Mouse (Mus musculus): Measurements from ENCODE around the gene Stat1. TPM values are rescaled to one million over a fixed set of nuclear protein-coding genes. Genes with fewer than 3 reads are reported as not detected.

Stat1 gene
- polyA plus RNA-seq, 1 experiment from 2014 or later, result 10.5 TPM

DNA sequence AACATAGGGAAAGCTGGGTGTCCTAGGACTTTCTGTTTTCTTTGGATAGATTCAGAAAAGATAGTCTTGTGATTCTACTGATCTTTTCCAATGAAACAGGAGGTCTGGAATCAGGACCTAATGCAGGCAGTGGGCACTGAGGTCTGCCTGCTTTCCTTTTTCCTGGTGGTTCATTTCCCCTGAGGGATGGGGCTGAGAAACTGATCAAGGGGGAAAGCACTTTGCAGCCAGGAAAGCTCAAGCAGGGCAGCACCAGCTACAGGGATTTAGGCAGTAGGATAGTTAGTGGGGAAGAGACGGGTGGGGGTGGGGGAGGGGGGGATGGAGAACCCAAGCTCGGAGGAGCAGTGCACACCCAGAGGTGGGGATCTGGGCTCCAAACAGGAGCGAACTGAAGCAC is 33.7 kb downstream of the Stat1 start:
- Histone ChIP-seq H3K27ac (no peak overlapping the region), H3K27me3 (ENCODE audit: low read depth, poor library complexity, severe bottlenecking) (no peaks in the 10 kb centered on the region)
- 45% methylated on average over 3 of the region's 3 CpGs for WGBS

DNA sequence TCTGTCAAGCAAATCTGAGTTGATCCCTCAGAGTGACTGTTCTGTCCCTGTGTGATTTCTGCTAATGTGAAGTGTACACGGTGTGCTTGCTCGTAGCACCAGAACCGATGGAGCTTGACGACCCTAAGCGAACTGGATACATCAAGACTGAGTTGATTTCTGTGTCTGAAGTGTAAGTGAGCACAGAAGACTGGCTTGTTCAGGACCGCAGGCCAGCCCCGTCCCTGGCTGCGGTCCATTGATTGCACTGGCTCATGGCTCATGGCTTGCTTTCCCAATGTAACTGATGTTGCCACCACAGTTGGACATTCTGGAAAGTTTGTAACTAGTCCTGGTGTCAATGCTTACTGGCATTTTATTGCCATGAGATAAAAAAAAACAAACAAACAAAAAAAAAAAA is 35.6 kb downstream of the Stat1 start:
- Histone ChIP-seq H3K4me1 (peaks cover 20% of the 10 kb centered on the region), H3K27me3 (ENCODE audit: low read depth, poor library complexity, severe bottlenecking) (no peaks in the 10 kb centered on the region), H3K27ac (no peak overlapping the region), H3K9me3 (replicated peaks) (no peaks in the 10 kb centered on the region), H3K4me3 (no peak overlapping the region), H3K36me3 (peaks cover 7% of the 10 kb centered on the region; the same call in 1 of the 2 replicates)
- no peak for DNase-seq (ENCODE audit: low spot score)
- WGBS, result 94% methylated on average over 8 of the region's 8 CpGs

More for the DNA sequence above, 33.7 kb downstream of the Stat1 start:
- H3K9me3 ChIP-seq (replicated peaks), result no peaks in the 10 kb centered on the region
- H3K36me3 ChIP-seq, result peaks cover 7% of the 10 kb centered on the region; the same call in 1 of the 2 replicates
- DNase-seq (ENCODE audit: low spot score), result no peak
- H3K4me3 ChIP-seq, result no peak overlapping the region
- peaks cover 22% of the 10 kb centered on the region for H3K4me1 ChIP-seq

DNA sequence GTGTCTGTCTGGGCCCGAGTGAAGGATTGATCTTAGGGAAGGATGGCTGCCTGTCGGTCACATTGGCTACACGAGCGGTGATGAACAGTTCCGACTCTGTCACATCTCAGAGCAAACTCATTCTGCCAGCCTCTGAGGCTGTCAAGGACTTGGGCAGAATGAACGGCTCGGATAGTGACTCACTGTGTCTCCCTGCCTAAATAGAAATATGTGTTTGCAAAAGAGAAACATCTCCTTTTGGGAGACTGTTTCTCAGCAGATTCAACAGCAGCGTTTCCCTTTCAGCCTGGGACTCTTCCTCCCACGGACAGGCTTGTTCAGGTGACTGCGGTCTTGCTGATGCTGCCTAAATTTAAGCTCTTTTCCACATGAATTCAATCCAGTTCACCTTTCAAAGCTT is 37.1 kb downstream of the Stat1 start:
- no peaks in the 10 kb centered on the region for H3K9me3 ChIP-seq (replicated peaks)

DNA sequence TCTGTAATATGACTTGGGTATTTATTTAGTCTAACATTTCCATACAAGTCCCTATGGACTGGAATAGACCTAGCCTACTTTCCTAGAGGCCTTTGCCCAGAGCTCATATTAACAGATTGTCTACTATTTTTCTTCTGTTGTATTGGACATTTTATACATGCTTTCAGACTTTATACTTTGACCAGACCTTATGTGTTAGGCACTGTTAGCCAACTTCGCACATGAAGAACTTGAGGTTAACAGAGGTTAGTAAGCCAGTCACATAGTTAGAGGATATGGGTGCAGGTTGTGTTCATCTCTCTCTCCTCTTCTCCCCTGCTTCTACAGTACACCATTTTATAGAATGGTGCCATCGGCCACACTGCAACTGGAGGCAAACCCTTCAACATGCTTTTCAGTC is 38.8 kb downstream of the Stat1 start:
- no peaks in the 10 kb centered on the region for H3K9me3 ChIP-seq (replicated peaks)
- no peaks in the 10 kb centered on the region for H3K27me3 ChIP-seq (ENCODE audit: low read depth, poor library complexity, severe bottlenecking)
- H3K27ac ChIP-seq, result no peak overlapping the region
- 99% methylated on average over 2 of the region's 2 CpGs for WGBS
- H3K4me1 ChIP-seq, result peaks cover 9% of the 10 kb centered on the region
- H3K4me3 ChIP-seq, result no peak overlapping the region
- H3K36me3 ChIP-seq, result 0 out of 2 replicates have a peak, but pooled peaks cover 2% of the 10 kb centered on the region
- no peak for DNase-seq (ENCODE audit: low spot score)

More for the DNA sequence above, 37.1 kb downstream of the Stat1 start:
- Histone ChIP-seq H3K4me3 (no peak overlapping the region), H3K27me3 (ENCODE audit: low read depth, poor library complexity, severe bottlenecking) (no peaks in the 10 kb centered on the region), H3K36me3 (peaks cover 7% of the 10 kb centered on the region; the same call in 1 of the 2 replicates), H3K27ac (no peak overlapping the region), H3K4me1 (peaks cover 9% of the 10 kb centered on the region)
- DNase-seq (ENCODE audit: low spot score), result no peak
- WGBS, result 90% methylated on average over 10 of the region's 10 CpGs

DNA sequence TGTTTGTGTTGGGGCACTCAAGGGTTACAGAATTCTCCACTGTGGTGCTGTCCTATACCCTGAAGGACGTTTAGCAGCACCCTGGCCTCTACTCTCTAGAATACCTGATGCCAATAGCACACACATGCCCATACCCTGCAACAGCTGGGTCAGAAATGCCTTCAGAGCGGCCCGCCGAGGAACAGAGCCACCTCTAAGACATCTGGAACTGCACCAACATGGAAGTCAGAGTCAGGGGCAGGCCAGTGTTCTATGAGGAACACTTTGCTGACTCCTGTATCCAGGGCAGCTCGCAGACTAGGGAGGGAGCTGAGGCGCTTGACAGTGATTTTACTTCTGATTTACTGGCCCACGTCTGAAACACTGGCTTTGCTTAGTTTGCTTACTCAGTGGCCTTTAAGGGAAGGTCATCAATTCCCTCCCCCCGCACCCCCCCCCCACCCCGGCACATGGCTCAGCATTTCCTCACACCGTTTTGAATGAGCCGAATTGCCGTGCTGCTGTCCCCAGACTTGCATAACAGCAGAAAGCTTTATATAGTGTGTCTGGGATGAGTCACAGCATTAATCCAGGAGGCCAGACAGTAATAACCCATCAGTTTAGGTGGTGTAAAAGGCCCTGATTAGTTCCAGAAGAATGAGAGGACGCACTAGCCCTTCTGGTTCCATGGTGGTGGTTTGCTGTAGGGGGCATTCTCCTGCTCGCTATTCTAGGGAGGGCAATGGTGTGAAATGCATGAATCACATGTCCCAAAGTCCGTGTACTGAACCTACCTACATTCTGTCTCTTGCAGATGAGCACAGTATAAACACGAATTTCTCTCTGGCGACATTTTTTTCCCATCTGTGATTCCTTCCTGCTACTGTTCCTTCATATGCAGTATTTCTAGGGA is 39.5 kb downstream of the Stat1 start:
- no peak for DNase-seq (ENCODE audit: low spot score)
- Histone ChIP-seq H3K9me3 (replicated peaks) (no peaks in the 10 kb centered on the region), H3K4me1 (peaks cover 9% of the 10 kb centered on the region), H3K4me3 (no peak overlapping the region), H3K27me3 (ENCODE audit: low read depth, poor library complexity, severe bottlenecking) (no peaks in the 10 kb centered on the region), H3K27ac (no peak overlapping the region), H3K36me3 (0 out of 2 replicates have a peak, but pooled peaks cover 2% of the 10 kb centered on the region)
- WGBS, result 64% methylated on average over 17 of the region's 17 CpGs

DNA sequence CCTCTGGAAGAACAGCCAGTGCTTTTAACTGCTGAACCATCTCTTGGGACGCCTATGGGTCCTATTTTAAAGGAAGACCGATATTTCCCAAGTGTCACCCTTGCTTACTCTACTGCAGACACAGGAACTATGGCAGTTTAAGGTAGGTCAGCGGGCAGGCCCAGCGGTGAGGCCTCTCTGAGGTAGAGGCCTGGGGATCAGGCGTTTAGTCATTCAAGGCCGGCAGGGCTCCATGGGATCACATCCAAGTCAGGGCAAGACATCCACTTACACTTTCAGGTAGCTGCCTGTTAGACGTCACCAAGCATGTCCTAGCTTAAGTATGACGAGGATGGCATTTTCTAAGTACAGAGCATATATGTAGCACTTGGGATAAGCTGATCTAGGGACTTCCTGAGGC is 41.9 kb downstream of the Stat1 start:
- H3K9me3 ChIP-seq (replicated peaks), result no peaks in the 10 kb centered on the region
- H3K4me1 ChIP-seq, result peaks cover 9% of the 10 kb centered on the region
- no peak for DNase-seq (ENCODE audit: low spot score)
- 0 out of 2 replicates have a peak, but pooled peaks cover 2% of the 10 kb centered on the region for H3K36me3 ChIP-seq
- no peak overlapping the region for H3K4me3 ChIP-seq
- no peak overlapping the region for H3K27ac ChIP-seq
- no peaks in the 10 kb centered on the region for H3K27me3 ChIP-seq (ENCODE audit: low read depth, poor library complexity, severe bottlenecking)
- 94% methylated on average over 8 of the region's 8 CpGs for WGBS

DNA sequence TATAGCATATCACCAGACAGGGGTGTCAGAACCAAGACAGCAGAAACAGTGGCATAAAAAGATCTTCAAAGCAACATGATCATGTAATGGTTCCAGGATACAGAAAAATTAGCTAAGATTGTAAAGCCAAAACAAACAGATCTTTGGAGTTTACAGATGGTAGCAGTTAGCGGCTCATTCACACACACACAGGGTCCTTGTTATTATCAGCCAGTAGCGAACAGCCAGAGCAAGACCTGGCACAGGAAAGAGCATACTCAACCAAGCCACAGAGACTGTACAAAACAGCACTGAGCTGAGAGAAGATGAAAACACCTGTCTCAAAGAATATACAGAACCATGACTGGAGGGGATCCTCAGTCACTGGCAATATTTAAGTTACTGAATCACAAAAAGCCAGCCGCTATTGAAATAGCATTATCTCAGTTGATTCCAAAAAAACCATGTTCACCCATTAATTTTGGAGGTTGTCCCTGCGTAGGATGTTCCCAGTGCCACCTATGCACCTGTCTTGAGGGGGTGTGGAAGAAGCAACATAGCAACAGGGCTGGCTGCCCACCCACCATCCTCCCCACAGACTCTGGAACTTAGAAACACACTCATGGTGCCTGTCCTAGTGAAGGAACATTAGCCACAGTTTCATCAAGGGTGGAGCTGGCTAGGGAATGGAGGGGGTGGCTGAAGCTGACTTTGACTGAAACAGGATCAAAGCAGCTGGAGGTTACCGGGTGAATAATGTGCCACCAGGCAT is 44.6 kb downstream of the Stat1 start:
- no peak for DNase-seq (ENCODE audit: low spot score)
- Histone ChIP-seq H3K36me3 (no peaks in the 10 kb centered on the region), H3K9me3 (replicated peaks) (no peaks in the 10 kb centered on the region), H3K4me1 (peaks cover 8% of the 10 kb centered on the region), H3K27ac (no peak overlapping the region), H3K4me3 (no peak overlapping the region), H3K27me3 (ENCODE audit: low read depth, poor library complexity, severe bottlenecking) (no peaks in the 10 kb centered on the region)
- WGBS, result 91% methylated on average over 5 of the region's 5 CpGs

DNA sequence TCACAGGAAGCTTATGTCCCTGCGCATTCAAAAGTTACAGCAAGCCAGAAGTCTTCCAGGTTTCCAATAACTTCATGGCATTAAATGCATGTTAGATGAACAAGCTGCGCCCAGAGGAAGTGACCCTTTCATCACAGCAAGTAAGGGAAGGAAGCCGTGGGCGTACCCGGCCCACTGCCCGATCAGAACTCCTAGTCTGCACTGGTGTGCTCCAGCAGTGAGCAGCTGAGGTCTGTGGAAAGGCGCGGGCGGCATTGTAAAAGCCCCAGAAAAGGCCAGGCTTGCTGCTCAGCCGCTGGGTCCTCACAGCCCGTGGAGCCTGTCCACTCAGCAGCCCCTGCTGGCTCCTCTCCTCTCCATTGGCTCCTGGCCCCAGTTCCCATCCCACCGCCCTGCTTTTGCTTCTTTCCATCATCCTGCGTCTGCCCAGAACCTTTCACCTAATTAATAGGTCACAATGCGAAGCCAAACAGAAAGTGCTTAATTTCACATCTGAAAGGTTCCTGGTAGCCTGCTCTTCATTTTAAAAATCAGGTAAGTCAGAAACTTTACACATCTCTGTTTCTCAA is 47.5 kb downstream of the Stat1 start:
- Histone ChIP-seq H3K4me1 (peaks cover 6% of the 10 kb centered on the region), H3K36me3 (no peaks in the 10 kb centered on the region), H3K9me3 (replicated peaks) (no peaks in the 10 kb centered on the region), H3K27ac (no peak overlapping the region; the same call in 1 of the 2 replicates), H3K27me3 (ENCODE audit: low read depth, poor library complexity, severe bottlenecking) (no peaks in the 10 kb centered on the region), H3K4me3 (no peak overlapping the region)
- whole genome bisulfite sequencing, result 77% methylated on average over 14 of the region's 14 CpGs
- no peak for DNase-seq (ENCODE audit: low spot score)

DNA sequence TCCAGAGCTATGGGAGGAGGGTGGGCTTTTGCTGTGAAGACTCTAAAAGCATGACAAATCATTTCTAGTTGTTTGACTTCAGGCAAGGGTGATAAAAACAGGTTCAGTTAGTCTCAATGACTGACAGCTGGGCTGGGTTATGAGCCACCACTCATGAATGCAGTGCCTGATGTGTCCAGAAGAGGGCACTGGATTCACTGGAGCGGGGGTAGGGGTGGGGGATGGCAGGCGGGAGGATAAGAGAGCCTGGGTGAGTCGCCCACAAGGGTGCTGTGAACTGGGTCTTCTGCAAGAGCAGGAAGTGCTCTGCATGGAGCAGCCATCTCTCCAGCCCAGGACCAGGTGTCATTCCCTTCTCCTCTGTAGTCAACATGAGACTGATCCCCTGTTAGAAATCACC is 50.8 kb downstream of the Stat1 start:
- Histone ChIP-seq H3K27me3 (ENCODE audit: low read depth, poor library complexity, severe bottlenecking) (no peaks in the 10 kb centered on the region), H3K4me3 (no peak overlapping the region), H3K4me1 (peaks cover 9% of the 10 kb centered on the region), H3K27ac (no peak overlapping the region), H3K36me3 (no peaks in the 10 kb centered on the region), H3K9me3 (replicated peaks) (no peaks in the 10 kb centered on the region)
- peak; percentile 52 for DNase-seq (ENCODE audit: low spot score)
- WGBS, result 6% methylated on average over 3 of the region's 3 CpGs

DNA sequence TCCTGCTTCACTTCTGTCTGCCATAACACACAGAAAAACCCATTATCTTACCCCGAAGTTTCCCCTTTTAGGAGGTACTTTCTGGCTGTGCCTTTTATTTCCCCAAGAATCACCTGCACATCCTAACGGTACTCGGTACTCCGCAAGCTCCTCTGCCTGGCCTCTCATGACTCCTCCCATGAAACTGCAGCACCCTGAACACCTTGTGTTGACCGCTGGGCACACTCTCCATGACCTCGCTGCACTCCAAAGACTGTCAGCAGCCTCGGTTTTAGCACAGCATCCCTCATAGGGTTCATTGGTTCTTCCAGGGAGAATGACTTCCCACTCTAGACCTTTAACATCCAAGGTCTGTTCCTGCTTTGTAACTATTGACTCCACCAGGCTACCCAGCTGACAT is 51.5 kb downstream of the Stat1 start:
- H3K4me1 ChIP-seq, result peaks cover 15% of the 10 kb centered on the region
- H3K27ac ChIP-seq, result no peak overlapping the region
- no peaks in the 10 kb centered on the region for H3K9me3 ChIP-seq (replicated peaks)
- H3K4me3 ChIP-seq, result no peak overlapping the region
- 75% methylated on average over 7 of the region's 7 CpGs for WGBS
- no peaks in the 10 kb centered on the region for H3K36me3 ChIP-seq
- no peaks in the 10 kb centered on the region for H3K27me3 ChIP-seq (ENCODE audit: low read depth, poor library complexity, severe bottlenecking)
- DNase-seq (ENCODE audit: low spot score), result no peak

DNA sequence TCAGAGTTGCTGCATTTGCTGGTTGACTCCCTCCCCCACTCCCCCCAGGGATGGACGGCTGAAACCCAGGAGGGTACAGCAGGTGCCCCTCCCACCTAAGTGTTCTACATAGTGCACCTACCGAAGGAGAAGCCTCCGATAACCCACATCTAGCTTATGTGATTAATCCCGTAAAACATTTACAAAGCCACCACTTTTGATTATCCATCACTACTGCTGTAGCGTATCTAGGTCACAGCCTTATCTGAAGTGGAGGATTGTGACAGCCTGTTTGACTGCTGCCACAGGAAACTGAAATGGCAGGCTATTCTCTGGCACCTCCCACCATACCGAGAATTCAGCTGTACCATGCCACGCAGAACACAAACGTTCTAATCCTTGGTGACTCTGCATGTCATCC is 52.0 kb downstream of the Stat1 start:
- no peaks in the 10 kb centered on the region for H3K36me3 ChIP-seq
- H3K9me3 ChIP-seq (replicated peaks), result no peaks in the 10 kb centered on the region
- H3K27me3 ChIP-seq (ENCODE audit: low read depth, poor library complexity, severe bottlenecking), result no peaks in the 10 kb centered on the region
- no peak for DNase-seq (ENCODE audit: low spot score)
- H3K4me3 ChIP-seq, result no peak overlapping the region
- WGBS, result 87% methylated on average over 8 of the region's 8 CpGs
- H3K27ac ChIP-seq, result no peak overlapping the region
- H3K4me1 ChIP-seq, result peaks cover 21% of the 10 kb centered on the region

DNA sequence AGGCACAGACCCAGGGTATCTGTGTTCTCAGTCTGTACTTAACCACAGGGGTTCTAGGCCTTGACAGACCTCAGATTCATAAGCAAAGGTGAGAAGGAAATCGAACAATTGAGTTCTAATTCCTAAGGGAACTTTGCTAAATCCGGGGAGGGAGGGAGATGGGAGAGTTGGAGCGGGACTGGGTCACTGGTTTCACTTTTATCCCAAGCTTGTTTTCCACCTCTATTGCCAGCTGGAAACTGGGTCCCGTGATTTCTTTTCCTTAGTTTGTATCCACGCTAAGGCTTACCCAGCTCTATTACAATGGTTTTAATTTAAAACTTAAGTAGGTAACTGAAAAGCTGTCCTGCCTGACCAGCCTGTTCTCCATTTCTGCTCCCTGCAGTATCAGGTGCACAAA is 56.1 kb downstream of the Stat1 start:
- DNase-seq (ENCODE audit: low spot score), result no peak
- H3K4me3 ChIP-seq, result no peak overlapping the region
- H3K4me1 ChIP-seq, result peaks cover 22% of the 10 kb centered on the region
- H3K27me3 ChIP-seq (ENCODE audit: low read depth, poor library complexity, severe bottlenecking), result no peaks in the 10 kb centered on the region
- no peaks in the 10 kb centered on the region for H3K9me3 ChIP-seq (replicated peaks)
- WGBS, result 72% methylated on average over 5 of the region's 5 CpGs
- no peak overlapping the region for H3K27ac ChIP-seq
- no peaks in the 10 kb centered on the region for H3K36me3 ChIP-seq

DNA sequence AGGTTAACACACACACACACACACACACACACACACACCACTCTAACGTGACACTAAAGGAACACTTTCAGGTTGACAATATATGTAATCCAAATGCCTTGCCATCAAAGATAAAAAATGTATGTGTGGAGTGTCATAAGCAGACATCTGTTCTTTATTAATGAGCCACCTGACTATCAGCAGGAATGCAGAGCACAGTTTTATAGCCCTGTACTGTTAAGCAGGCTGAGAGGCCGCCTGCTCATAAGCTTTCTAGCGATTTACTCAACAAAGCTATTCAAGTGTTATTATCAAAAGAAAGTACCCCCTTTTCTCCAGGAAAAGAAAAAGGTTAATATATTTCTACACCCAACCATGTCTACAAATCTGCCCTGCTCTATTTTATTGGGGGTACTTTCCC is 56.7 kb downstream of the Stat1 start:
- Histone ChIP-seq H3K4me3 (no peak overlapping the region), H3K4me1 (peaks cover 22% of the 10 kb centered on the region), H3K27ac (no peak overlapping the region), H3K36me3 (no peaks in the 10 kb centered on the region), H3K9me3 (replicated peaks) (no peaks in the 10 kb centered on the region), H3K27me3 (ENCODE audit: low read depth, poor library complexity, severe bottlenecking) (no peaks in the 10 kb centered on the region)
- no peak for DNase-seq (ENCODE audit: low spot score)
- 53% methylated on average over 3 of the region's 3 CpGs for WGBS
